Mouse (Mus musculus): ENCODE measurements at regions not wholly inside any gene's neighbourhood (a gene's known extent, or its start where the extent isn't known, plus 50 kb on each side); places are given as distances from the start of the nearest gene placed in this dataset.

- no peak for DNase-seq
Measured at GRCm38 (mm10) chr10:99602331-99602730, 157.1 kb downstream of the Csl start.

- DNase-seq = no peak
Measured at GRCm38 (mm10) chr10:99604172-99604571, 155.3 kb downstream of the Csl start.

- DNase-seq = no peak
Measured at GRCm38 (mm10) chr10:99608477-99608876, 151.0 kb downstream of the Csl start.

- DNase-seq = no peak
Measured at GRCm38 (mm10) chr10:99609420-99609819, 150.0 kb downstream of the Csl start.

GRCm38 (mm10) chr10:99610890-99611289 is 148.6 kb downstream of the Csl start:
- no peak for DNase-seq

GRCm38 (mm10) chr10:99614392-99615249 is 144.8 kb downstream of the Csl start:
- no peak for DNase-seq

- DNase-seq = no peak
Measured at GRCm38 (mm10) chr10:99615371-99615770, 144.1 kb downstream of the Csl start.

GRCm38 (mm10) chr10:99615779-99616178 is 143.7 kb downstream of the Csl start:
- DNase-seq = peak; percentile 97

- DNase-seq = no peak
Measured at GRCm38 (mm10) chr10:99617623-99618022, 141.8 kb downstream of the Csl start.

GRCm38 (mm10) chr10:99619421-99620151 is 139.9 kb downstream of the Csl start:
- peak; percentile 83 for DNase-seq

- DNase-seq = no peak
Measured at GRCm38 (mm10) chr10:99620489-99620888, 139.0 kb downstream of the Csl start.

GRCm38 (mm10) chr10:99627355-99627754 is 132.1 kb downstream of the Csl start:
- no peak for DNase-seq

- DNase-seq = no peak
Measured at GRCm38 (mm10) chr10:99632250-99632985, 127.0 kb downstream of the Csl start.

- no peak for DNase-seq
Measured at GRCm38 (mm10) chr10:99635796-99636195, 123.7 kb downstream of the Csl start.

- peak; percentile 14 for DNase-seq
Measured at GRCm38 (mm10) chr10:99639022-99639421, 120.4 kb downstream of the Csl start.

- DNase-seq = no peak
Measured at GRCm38 (mm10) chr10:99639469-99639868, 120.0 kb downstream of the Csl start.

- DNase-seq = peak; percentile 68
Measured at GRCm38 (mm10) chr10:99641784-99642183, 117.7 kb downstream of the Csl start.

- no peak for DNase-seq
Measured at GRCm38 (mm10) chr10:99642201-99642827, 117.1 kb downstream of the Csl start.

GRCm38 (mm10) chr10:99644981-99645380 is 114.5 kb downstream of the Csl start:
- DNase-seq = no peak

- DNase-seq = no peak
Measured at GRCm38 (mm10) chr10:99652011-99652410, 107.4 kb downstream of the Csl start.

- DNase-seq = no peak
Measured at GRCm38 (mm10) chr10:99654284-99654683, 105.2 kb downstream of the Csl start.

GRCm38 (mm10) chr10:99676557-99677098 is 82.8 kb downstream of the Csl start:
- DNase-seq = no peak

- peak; percentile 33 for DNase-seq
Measured at GRCm38 (mm10) chr10:99678096-99678495, 81.4 kb downstream of the Csl start.
